Mouse (Mus musculus) left cerebral cortex, postnatal 4 days (tissue): ENCODE results near the gene Ptch1. TPM values are rescaled to one million over a fixed set of nuclear protein-coding genes. Genes with fewer than 3 reads are reported as not detected.

Source experiments
- DNase-seq: peaks from one replicate; pipeline ENCODE4 v3.0.0-alpha.2; 2022
- intact Hi-C: fragments of 180-260 bp; cut with DNase I; formaldehyde crosslinking; loops from one replicate; pipeline ENCODE4 v1.15.1; 2025
- total RNA-seq, 2 experiments: library from RNA; stranded (reverse); gene quantifications; 2 replicates each; pipeline ENCODE4 v1.2.3; 2021

Gene Ptch1
- total RNA-seq = 10 to 100 TPM; 37.5 to 40.9 TPM

DNA sequence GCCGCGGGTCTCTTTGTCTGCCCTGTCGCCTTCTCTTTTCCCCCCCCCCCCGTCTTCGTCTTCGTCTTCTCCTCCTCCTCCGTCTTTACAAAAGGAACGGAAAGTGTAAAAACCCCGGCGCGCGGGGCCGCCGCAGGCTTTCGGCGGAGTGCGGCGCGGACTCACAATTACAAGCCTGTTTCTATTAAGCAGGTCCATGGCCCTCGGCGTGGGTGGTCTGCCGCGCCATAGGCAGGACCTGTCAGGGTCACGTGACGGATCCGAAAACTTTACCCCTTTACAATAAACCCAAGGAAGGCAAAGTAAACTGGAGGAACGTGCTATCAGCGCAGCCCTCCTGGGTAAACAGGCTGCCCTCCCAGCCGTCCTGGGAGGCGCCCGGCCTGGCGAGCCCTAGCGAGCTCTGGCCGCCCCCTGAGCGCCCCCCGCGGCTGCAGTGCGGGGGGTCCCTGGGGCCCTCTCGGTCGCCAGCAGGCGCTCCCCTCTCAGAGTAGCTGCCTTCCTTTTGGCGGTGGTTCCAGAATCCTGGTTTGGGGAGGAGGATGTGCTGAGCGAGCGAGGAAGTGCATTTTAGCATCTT lies at the start of gene Ptch1:
Gene Ptch1 (minus strand): TSS at position 343 of the 580 bp plus-strand sequence.
- DNase-seq = peak; percentile 73
- intact Hi-C loops = no loop called here

DNA sequence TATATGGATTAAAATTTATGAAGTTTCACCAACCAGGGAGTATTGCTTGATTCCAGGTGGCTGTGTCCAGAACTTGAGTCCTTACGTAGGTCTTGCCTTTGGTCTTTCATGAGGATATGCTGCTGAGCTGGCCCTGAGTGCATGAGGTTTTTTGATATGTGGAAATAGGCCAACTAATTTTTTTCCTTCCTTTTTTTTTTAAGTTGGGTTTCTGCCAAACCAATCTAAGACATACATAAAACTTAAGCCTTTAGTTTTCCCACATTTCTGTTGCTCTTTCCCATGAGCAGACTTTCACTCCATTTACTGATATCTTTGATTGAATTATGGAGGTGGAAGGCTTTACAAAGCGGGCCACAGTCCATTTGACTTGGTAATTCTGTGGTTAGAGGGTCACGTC lies 47.9 kb upstream of the Ptch1 start:
- intact Hi-C loops = no loop called here
- no peak for DNase-seq

GRCm38 (mm10) chr13:63613201-63613600 lies 39.8 kb upstream of the Ptch1 start:
- no peak for DNase-seq
- intact Hi-C loops = no loop called here

- intact Hi-C loops = no loop called here
- no peak for DNase-seq
These were observed 36.3 kb upstream of the Ptch1 start for GRCm38 (mm10) chr13:63609734-63610133.

DNA sequence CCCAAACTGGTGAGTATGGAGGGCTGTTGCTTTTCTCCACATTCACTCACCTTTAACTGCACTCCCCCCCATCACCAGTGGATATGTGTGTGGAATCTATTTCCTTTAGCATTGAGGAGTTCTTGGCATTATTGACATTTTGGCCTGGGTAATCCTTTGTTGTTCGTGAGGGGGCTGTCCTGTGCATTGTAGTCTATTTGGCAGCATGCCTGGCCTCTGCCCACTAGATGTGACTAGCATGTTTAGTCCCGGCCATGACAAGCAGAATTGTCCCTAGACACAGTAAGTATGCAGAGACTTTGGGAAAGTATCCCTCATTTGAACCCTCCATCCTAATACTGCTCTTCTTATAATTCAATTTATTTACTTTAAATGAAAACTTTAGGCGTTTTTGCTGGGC lies 24.2 kb upstream of the Ptch1 start:
- intact Hi-C loops = loop anchor here (2.0 kb wide), 1 partner anchor 27 kb away; no protein-coding TSS in a partner anchor
- DNase-seq = no peak

- intact Hi-C loops = loop anchor here (2.0 kb wide), 1 partner anchor 29 kb away; no protein-coding TSS in a partner anchor
These were observed 22.5 kb upstream of the Ptch1 start for GRCm38 (mm10) chr13:63595869-63596268.

GRCm38 (mm10) chr13:63593469-63594050 lies 20.2 kb upstream of the Ptch1 start:
- DNase-seq = no peak
- intact Hi-C loops = no loop called here

More at GRCm38 (mm10) chr13:63595869-63596268, 22.5 kb upstream of the Ptch1 start:
- DNase-seq = no peak

DNA sequence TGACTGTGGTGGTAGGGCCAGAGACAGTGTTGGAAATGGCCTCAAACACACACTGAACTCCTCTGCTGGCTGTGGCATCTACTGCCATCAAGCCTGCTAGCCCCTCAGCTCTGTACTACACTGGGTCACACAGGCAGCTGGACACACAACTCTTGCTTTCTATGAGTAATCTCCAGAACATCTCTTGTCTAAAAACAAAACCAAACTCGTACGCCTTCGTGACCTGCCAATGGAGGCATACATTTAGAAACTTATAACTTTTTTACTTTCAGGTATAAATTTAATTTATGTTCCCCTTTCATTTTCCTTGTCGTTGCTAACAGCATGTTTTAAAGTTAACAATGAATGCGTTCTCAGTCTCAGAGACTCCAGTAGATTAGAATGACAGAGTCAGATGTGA lies 19.4 kb upstream of the Ptch1 start:
- DNase-seq = no peak
- intact Hi-C loops = no loop called here

GRCm38 (mm10) chr13:63574601-63575000 lies 1.2 kb upstream of the Ptch1 start:
- DNase-seq = no peak
- intact Hi-C loops = no loop called here

DNA sequence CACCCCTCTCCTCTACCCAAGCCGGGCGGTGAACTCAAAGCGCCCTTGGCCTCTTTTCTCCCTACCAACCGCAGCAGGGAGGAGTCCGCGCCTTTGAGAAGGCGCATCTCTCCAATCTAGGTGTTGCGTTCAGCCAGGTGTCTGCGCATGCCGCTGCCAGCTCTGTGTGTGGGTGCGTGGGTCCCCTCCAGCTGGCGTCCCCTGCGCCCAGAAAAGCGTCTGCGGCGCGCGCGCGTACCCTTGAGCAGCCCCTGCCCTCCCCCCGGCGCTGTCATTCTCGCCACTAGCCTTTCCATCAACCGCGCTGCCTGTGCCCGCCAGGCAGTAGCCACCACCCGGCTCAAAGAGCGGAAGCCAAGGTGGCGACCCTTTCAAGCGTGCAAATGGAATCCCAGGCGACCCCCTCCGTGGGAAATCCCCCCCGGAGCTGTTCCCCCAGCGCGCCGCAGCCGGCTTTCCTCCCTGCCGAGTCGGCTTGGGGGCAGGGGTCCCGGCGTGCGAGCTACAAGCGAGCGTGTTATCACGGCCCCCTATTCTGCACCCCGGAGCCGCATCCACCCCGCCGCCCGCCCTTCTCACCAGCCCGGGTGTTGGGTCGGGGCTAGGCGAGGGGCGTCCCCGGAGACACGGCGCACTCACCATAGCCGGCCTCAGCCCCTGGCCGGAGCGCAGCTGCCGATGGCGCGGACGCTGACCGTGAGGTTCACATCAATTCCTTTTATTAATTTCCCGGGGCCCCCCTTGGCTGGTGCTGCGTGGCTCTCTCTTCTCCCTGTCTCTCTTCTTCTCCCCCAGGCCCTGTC lies 744 bp downstream of the Ptch1 start:
- peak; percentile 70 for DNase-seq

GRCm38 (mm10) chr13:63572111-63572452 lies 1.3 kb downstream of the Ptch1 start:
- no peak for DNase-seq
- intact Hi-C loops = no loop called here

More for the DNA sequence above, 744 bp downstream of the Ptch1 start:
- intact Hi-C loops = no loop called here

DNA sequence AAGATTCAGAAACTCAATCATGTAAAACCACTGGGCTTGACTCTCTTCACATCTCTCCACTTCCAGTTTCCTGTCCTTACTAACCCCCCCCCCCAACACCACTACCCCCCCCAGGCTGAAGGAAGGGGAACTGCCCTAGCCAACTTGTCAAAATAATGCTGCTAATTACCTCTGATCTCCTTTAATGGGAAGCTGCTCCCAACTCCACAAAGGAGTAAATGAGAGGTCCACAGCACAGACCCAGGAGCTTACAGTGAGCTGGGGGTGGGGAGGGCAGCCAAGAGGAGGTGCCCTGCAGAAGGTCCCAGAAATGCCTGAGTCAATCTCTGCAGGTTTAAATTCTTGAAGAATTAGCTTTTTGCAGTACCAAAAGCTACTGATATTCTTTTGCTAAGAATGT lies 2.9 kb downstream of the Ptch1 start:
- intact Hi-C loops = no loop called here
- no peak for DNase-seq

GRCm38 (mm10) chr13:63569396-63569756 lies 4.0 kb downstream of the Ptch1 start:
- intact Hi-C loops = loop anchor here (5.0 to 10.0 kb wide), 4 partner anchors 135 to 465 kb away; partner anchors contain the start of gene Ercc6l2
- no peak for DNase-seq

- intact Hi-C loops = loop anchor here (5.0 to 10.0 kb wide), 4 partner anchors 134 to 466 kb away; partner anchors contain the start of gene Ercc6l2
These were observed 4.5 kb downstream of the Ptch1 start for GRCm38 (mm10) chr13:63568741-63569395.

GRCm38 (mm10) chr13:63568306-63568705 lies 5.1 kb downstream of the Ptch1 start:
- intact Hi-C loops = loop anchor here (5.0 to 10.0 kb wide), 4 partner anchors 134 to 466 kb away; partner anchors contain the start of gene Ercc6l2

More at GRCm38 (mm10) chr13:63568741-63569395, 4.5 kb downstream of the Ptch1 start:
- peak; percentile 31 for DNase-seq

GRCm38 (mm10) chr13:63567677-63568293 lies 5.6 kb downstream of the Ptch1 start:
- intact Hi-C loops = loop anchor here (5.0 to 10.0 kb wide), 4 partner anchors 133 to 467 kb away; partner anchors contain the start of gene Ercc6l2
- peak; percentile 98 for DNase-seq

More at GRCm38 (mm10) chr13:63568306-63568705, 5.1 kb downstream of the Ptch1 start:
- no peak for DNase-seq

DNA sequence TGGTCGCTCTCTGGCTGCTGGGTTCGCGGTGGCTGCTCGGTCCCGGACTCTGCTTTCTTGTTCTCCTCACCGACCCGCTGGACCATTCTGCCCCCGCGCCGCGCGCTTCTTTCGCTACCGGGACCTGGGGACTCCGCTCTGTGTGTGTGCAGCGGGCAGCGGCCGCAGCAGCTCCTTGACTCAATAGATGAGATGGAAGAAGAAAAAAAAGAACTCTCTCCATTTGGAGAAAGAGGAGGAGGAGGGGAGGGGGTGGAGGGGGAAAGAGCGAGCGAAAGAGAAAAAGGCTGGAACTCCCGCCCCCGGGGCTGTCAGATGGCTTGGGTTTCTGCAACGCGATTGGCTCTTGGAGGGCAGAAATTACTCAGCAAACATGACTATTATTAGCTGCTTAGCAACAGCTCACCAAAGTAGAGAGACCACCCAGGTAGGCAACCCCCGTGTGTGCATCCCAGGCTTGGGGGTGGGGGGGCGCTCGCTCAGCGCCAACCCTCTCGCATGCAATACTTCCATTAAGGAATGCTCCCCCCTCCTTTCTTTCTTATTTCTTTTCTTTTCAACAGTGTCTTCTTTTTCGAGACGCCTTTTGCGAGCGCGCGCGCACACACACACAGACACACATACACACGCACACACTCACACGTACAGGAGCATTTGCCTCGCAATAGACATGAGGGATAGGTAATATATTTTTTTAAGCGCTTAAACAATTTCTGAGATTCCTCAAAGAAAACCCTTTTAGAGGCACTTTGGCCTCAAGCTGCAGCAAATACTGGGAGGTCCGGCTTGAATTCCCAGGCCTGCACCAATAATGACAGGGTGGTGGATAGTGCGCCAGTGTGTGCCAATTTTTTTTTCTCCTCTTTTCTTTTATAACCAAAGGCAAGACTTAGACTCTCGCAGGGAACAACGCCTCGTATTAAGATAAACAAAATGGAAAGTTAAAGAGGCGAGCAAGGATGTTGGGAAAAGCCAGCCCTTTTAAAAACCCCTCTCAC lies 7.1 kb downstream of the Ptch1 start:
- peak; percentile 95 for DNase-seq
- intact Hi-C loops = loop anchor here (5.0 to 10.0 kb wide), 4 partner anchors 132 to 468 kb away; partner anchors contain the start of gene Ercc6l2

DNA sequence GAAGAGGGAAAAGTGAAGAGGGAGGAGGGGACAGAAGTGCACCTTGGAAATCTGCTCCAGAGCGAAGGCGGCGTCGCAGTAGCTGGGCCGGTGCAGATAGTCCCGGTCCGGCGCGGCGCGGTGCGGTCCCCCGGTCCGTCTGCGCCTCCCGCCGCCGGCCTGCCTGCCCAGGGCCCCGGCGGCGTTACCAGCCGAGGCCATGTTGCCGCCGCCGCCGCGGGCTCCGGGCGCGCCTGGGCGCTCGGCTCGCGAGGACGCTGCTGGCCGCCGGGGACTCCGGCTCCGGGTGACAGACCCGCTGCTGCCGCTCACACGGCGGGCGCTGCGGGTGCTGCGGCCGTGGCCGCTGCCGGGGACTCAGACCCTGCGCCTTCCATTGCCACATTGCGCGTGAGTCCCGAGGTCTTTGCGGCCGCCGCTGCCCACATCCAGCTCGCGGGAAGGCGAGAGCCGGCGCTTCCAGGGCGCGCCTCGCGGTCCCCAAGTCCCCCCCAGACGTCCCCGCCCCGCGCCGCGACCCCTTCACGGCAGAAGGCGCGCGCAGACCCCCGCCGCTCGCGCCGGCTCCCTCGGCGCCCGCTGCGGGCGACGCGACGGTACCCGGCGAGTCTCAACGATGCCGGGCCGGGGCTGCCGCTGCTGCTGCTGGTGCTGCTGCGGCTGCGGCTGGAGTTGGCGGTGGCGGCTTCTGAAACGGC lies 7.9 kb downstream of the Ptch1 start:
- no peak for DNase-seq
- intact Hi-C loops = loop anchor here (5.0 to 10.0 kb wide), 4 partner anchors 131 to 469 kb away; partner anchors contain the start of gene Ercc6l2
